Mouse (Mus musculus): ENCODE results near the gene Cfap74. TPM values are rescaled to one million over a fixed set of nuclear protein-coding genes. Genes with fewer than 3 reads are reported as not detected.
"Not testable (repeated sequence)": the region's sequence is repeated elsewhere in the genome, so short reads cannot be mapped to it uniquely, and the experiment has no call there.

Cfap74 gene
- total RNA-seq, 2 experiments from 2014 or later, result not detected

GRCm38 (mm10) chr4:155401121-155401520, 7.9 kb upstream of the Cfap74 start:
- no peak for ATAC-seq (replicated peaks; ENCODE audit: low FRiP score, poor library complexity, severe bottlenecking)

GRCm38 (mm10) chr4:155402489-155402888, 6.5 kb upstream of the Cfap74 start:
- no peak for ATAC-seq (replicated peaks; ENCODE audit: low FRiP score, poor library complexity, severe bottlenecking)

- no peak for ATAC-seq (replicated peaks; ENCODE audit: low FRiP score, poor library complexity, severe bottlenecking)
Observed at GRCm38 (mm10) chr4:155408695-155409057, 314 bp upstream of the Cfap74 start.

- ATAC-seq (replicated peaks; ENCODE audit: low FRiP score, poor library complexity, severe bottlenecking), result no peak
Observed at GRCm38 (mm10) chr4:155412124-155412523, 3.1 kb downstream of the Cfap74 start.

- no peak for ATAC-seq (replicated peaks; ENCODE audit: low FRiP score, poor library complexity, severe bottlenecking)
Observed at GRCm38 (mm10) chr4:155413641-155414335, 4.8 kb downstream of the Cfap74 start.

- no peak for ATAC-seq (replicated peaks; ENCODE audit: low FRiP score, poor library complexity, severe bottlenecking)
Observed at GRCm38 (mm10) chr4:155414656-155415235, 5.8 kb downstream of the Cfap74 start.

GRCm38 (mm10) chr4:155420137-155420536, 11.1 kb downstream of the Cfap74 start:
- no peak for ATAC-seq (replicated peaks; ENCODE audit: low FRiP score, poor library complexity, severe bottlenecking)

- not testable (repeated sequence) for ATAC-seq (replicated peaks; ENCODE audit: low FRiP score, poor library complexity, severe bottlenecking)
Observed at GRCm38 (mm10) chr4:155421412-155422370, 12.7 kb downstream of the Cfap74 start.

- ATAC-seq (replicated peaks; ENCODE audit: low FRiP score, poor library complexity, severe bottlenecking), result no peak
Observed at GRCm38 (mm10) chr4:155423988-155424387, 15.0 kb downstream of the Cfap74 start.

GRCm38 (mm10) chr4:155426272-155426671, 17.3 kb downstream of the Cfap74 start:
- ATAC-seq (replicated peaks; ENCODE audit: low FRiP score, poor library complexity, severe bottlenecking), result no peak

- no peak for ATAC-seq (replicated peaks; ENCODE audit: low FRiP score, poor library complexity, severe bottlenecking)
Observed at GRCm38 (mm10) chr4:155428442-155428841, 19.5 kb downstream of the Cfap74 start.

GRCm38 (mm10) chr4:155429202-155429601, 20.2 kb downstream of the Cfap74 start:
- ATAC-seq (replicated peaks; ENCODE audit: low FRiP score, poor library complexity, severe bottlenecking), result no peak

GRCm38 (mm10) chr4:155432358-155432757, 23.4 kb downstream of the Cfap74 start:
- no peak for ATAC-seq (replicated peaks; ENCODE audit: low FRiP score, poor library complexity, severe bottlenecking)

- no peak for ATAC-seq (replicated peaks; ENCODE audit: low FRiP score, poor library complexity, severe bottlenecking)
Observed at GRCm38 (mm10) chr4:155433993-155434392, 25.0 kb downstream of the Cfap74 start.

GRCm38 (mm10) chr4:155442808-155443207, 33.8 kb downstream of the Cfap74 start:
- no peak for ATAC-seq (replicated peaks; ENCODE audit: low FRiP score, poor library complexity, severe bottlenecking)

- no peak for ATAC-seq (replicated peaks; ENCODE audit: low FRiP score, poor library complexity, severe bottlenecking)
Observed at GRCm38 (mm10) chr4:155451597-155451996, 42.6 kb downstream of the Cfap74 start.

GRCm38 (mm10) chr4:155458575-155458974, 49.6 kb downstream of the Cfap74 start:
- ATAC-seq (replicated peaks; ENCODE audit: low FRiP score, poor library complexity, severe bottlenecking), result no peak

GRCm38 (mm10) chr4:155463050-155463449, 54.1 kb downstream of the Cfap74 start:
- ATAC-seq (replicated peaks; ENCODE audit: low FRiP score, poor library complexity, severe bottlenecking), result no peak

- ATAC-seq (replicated peaks; ENCODE audit: low FRiP score, poor library complexity, severe bottlenecking), result no peak
Observed at GRCm38 (mm10) chr4:155463611-155464010, 54.6 kb downstream of the Cfap74 start.

- ATAC-seq (replicated peaks; ENCODE audit: low FRiP score, poor library complexity, severe bottlenecking), result no peak
Observed at GRCm38 (mm10) chr4:155464061-155464460, 55.1 kb downstream of the Cfap74 start.

- no peak for ATAC-seq (replicated peaks; ENCODE audit: low FRiP score, poor library complexity, severe bottlenecking)
Observed at GRCm38 (mm10) chr4:155465607-155466006, 56.6 kb downstream of the Cfap74 start.
